Mouse (Mus musculus): ENCODE results near the gene Olfr54.

- TF ChIP-seq POLR2A (IDR thresholded peaks at IDR 0.05; ENCODE audit: insufficient read length, low read depth) (no peak), USF1 (IDR thresholded peaks at IDR 0.05; ENCODE audit: low read depth) (no peak), POLR2AphosphoS2 (IDR thresholded peaks at IDR 0.05; ENCODE audit: insufficient read length, low read depth) (no peak), MYOG (IDR thresholded peaks at IDR 0.05; ENCODE audit: control insufficient read depth in 1 of 3, insufficient read depth in 1 of 3, insufficient read length in 2 of 3, low read depth in 2 of 3) (no peak), SRF (IDR thresholded peaks at IDR 0.05; ENCODE audit: control insufficient read depth, insufficient read length, low read depth) (no peak), E2F4 (IDR thresholded peaks at IDR 0.05; ENCODE audit: insufficient read depth) (no peak), MAX (IDR thresholded peaks at IDR 0.05; ENCODE audit: low read depth) (no peak), TCF12 (IDR thresholded peaks at IDR 0.05; ENCODE audit: insufficient read depth, poor library complexity, severe bottlenecking) (no peak), CEBPB (IDR thresholded peaks at IDR 0.05; ENCODE audit: insufficient read depth, poor library complexity, severe bottlenecking) (no peak), REST (IDR thresholded peaks at IDR 0.05; ENCODE audit: insufficient read depth, insufficient read length) (no peak)
Measured at GRCm38 (mm10) chr11:50977216-50977615, 36.8 kb upstream of the Olfr54 start.

Data from myocyte (in vitro differentiated cells).